Mouse (Mus musculus): ENCODE measurements around the gene Zfp524.

DNA sequence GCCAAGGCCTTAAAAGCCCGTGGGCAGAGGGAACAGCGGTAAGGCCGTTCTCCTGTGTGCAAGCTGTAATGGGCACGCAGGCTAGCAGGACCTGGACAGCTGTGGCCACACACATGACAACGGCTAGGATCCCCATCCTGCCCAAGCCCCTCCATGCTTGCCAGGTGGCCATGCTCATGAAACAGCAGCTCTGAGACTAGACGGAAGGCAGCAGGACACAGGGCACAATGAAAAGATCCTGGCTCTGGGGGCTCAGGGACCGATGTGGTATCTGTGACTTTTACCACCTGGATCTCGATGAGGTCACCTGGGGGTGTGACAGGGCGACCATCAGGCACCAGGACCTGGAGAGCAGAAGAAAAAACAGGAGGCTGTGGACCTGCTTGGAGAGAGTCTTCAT is 21.9 kb downstream of the Zfp524 start:
- TF ChIP-seq POLR2A (IDR thresholded peaks at IDR 0.05; ENCODE audit: insufficient read length, low read depth) (no peak), MAX (IDR thresholded peaks at IDR 0.05; ENCODE audit: low read depth) (no peak), MYOG (IDR thresholded peaks at IDR 0.05; ENCODE audit: control insufficient read depth in 1 of 3, insufficient read depth in 1 of 3, insufficient read length in 2 of 3, low read depth in 2 of 3) (no peak), CEBPB (IDR thresholded peaks at IDR 0.05; ENCODE audit: insufficient read depth, poor library complexity, severe bottlenecking) (no peak), USF1 (IDR thresholded peaks at IDR 0.05; ENCODE audit: low read depth) (no peak), POLR2AphosphoS2 (IDR thresholded peaks at IDR 0.05; ENCODE audit: insufficient read length, low read depth) (peak; percentile 35), E2F4 (IDR thresholded peaks at IDR 0.05; ENCODE audit: insufficient read depth) (no peak), MYOD1 (IDR thresholded peaks at IDR 0.05; ENCODE audit: control insufficient read depth in 1 of 3, insufficient read length in 2 of 3, low read depth in 2 of 3) (no peak), TCF12 (IDR thresholded peaks at IDR 0.05; ENCODE audit: insufficient read depth, poor library complexity, severe bottlenecking) (no peak)
